Mouse (Mus musculus) common myeloid progenitor, adult 5-6 weeks (primary cell): Measurements from ENCODE around the gene Atf3. TPM values are rescaled to one million over a fixed set of nuclear protein-coding genes. Genes with fewer than 3 reads are reported as not detected.
A peak's percentile ranks its signal among the peaks of the same experiment; 100 is the strongest.
"Not testable (repeated sequence)": the region's sequence is repeated elsewhere in the genome, so short reads cannot be mapped to it uniquely, and the experiment has no call there.

Experiments used
- ATAC-seq: replicated peaks from 2 replicates; pipeline ENCODE4 v1.8.0; 2016; ENCODE audit warnings: low read depth, mild to moderate bottlenecking, moderate TSS enrichment, inconsistent platforms; ENCODE audit not compliant: poor library complexity, severe bottlenecking
- total RNA-seq: library from RNA; stranded (forward); fragments of 200-1000, 187-1606 nt; gene quantifications from 2 replicates; pipeline ENCODE4 v1.2.3, GENCODE M21; 2017

Gene Atf3
- total RNA-seq, 1 experiment from 2014 or later: 17.2 TPM

GRCm38 (mm10) chr1:191166189-191166588 lies 51.6 kb downstream of the Atf3 start:
- ATAC-seq: 0 out of 2 replicates have a peak, but pooled peaks have one; percentile 32

- no peak for ATAC-seq
Observed at GRCm38 (mm10) chr1:191164717-191165116, 53.1 kb downstream of the Atf3 start, which contains the start of gene Fam71a. Gene Fam71a (minus strand): TSS chr1:191164817.

- ATAC-seq: no peak
Observed at GRCm38 (mm10) chr1:191154314-191154713, 63.5 kb downstream of the Atf3 start.

GRCm38 (mm10) chr1:191153052-191153451 lies 64.8 kb downstream of the Atf3 start:
- ATAC-seq: peak; percentile 95

DNA sequence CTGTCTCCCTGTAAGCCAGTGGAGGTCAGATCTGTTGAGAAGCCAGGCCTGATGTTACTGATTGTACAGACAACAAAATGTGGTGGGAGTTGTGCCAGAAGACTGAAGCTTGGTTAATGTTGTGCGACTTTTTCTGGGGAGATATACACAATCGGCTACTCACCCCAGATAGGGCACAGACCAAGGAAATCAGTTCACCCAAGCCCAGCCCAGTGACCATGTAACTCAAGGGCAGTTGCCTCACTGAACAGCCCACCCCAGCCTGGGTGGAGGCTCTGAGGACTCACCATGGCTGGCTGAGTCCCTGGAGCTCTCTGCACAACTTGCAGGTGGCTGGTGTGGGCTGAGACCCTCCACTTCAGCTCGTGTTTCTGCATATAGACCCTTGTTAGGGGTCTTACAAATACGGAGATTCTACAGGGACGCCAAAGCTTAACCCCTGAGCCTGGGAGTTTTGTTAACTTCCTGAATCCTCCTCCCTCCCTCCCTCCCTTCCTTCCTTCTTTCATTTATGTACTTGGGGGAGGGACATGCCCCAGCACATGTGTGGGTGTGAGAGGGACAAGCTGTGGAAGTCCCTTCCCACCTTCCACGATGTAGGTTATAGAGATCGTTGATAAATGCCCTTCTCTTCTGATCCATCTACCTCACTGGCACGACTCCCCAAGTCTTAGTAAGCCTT lies 66.8 kb downstream of the Atf3 start:
- no peak for ATAC-seq

DNA sequence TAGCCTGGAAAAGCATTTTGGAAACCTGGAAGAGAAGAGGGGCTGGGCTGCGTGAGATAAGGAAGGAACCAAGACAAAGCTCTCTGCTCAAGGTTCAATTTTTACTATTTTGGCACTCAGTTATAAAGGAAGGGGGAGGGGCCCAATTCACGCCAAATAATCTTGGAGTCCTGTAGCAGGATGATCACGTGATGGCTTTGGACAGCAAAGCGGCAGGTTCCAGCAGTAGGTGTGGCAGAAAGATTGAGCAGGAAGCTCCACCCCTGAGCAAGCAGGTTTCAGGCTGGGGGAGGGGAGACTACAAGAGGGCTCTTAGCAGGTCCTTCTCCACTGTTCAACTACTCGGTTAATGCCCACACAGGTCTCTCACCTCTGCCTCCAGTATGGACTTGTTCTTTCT lies 68.3 kb downstream of the Atf3 start:
- ATAC-seq: not testable (repeated sequence)

DNA sequence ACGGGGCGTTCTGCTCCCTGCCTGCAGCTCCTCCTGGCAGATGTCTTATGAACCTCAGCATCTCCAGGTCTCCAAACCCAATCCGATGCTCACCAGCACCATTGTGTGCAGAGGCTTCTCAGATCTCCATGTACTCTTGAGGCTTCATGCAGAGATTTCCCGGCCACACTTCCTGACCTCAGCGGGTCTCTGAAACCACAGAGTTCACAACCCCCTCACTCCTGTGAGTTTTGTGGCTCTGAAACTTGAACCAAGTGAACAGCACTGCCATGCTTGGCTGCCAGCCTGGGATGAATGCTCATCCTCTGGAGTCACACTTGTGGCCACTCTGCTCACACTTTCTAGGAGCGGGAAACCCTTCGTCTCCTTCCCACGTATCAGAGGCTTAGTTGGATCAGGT lies 76.9 kb downstream of the Atf3 start:
- peak; percentile 57 for ATAC-seq

DNA sequence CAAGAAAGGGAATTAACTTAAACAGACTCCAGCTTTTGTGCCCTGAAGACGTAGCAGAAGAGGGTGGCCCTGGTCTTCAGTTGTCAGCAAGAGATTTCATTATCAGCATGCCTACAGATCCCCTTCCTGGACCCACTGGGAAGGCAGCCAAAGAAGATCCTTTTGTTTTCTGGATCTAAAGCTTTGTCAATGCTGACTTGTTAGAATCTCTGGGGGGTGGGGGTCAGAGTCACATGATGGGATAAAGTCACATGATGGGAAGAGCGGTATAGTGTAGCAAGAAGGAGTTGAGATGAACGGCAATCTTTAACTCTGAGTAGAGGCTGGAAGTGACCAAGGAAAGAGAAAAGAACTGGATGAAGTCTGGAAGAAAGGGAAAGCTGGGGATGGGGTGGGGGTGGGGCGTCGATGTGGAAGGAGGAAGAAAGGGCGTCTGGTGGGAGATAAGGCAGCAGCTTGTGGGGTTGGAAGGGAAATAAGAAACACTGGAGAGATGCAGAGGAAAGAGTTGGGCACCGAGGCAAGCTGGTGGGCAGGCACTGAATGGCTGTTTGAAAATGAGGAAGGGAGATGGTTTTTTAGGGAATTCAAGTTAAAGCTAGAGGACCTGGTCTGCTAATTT lies 78.9 kb downstream of the Atf3 start:
- peak; percentile 52 for ATAC-seq

GRCm38 (mm10) chr1:191138436-191138835 lies 79.4 kb downstream of the Atf3 start:
- ATAC-seq: peak; percentile 55

DNA sequence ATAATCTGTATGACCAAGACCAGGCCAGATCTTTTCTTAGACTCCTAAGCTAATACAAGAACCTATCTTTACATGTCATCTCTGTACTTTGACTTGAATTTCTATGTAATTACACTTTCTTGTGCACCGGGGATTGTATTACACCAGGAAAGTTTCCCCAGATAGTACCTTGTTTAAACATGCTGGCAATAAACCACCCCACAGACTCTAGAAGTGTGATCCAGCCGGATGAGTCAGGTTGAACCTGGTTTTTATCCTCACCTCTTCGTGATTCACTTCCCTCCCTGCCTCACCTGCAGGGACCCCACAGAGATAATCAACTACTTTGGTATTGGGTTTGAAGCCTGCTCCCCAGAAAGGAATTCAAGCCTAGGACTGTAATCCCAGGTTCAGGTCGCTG lies 82.4 kb downstream of the Atf3 start:
- ATAC-seq: no peak

DNA sequence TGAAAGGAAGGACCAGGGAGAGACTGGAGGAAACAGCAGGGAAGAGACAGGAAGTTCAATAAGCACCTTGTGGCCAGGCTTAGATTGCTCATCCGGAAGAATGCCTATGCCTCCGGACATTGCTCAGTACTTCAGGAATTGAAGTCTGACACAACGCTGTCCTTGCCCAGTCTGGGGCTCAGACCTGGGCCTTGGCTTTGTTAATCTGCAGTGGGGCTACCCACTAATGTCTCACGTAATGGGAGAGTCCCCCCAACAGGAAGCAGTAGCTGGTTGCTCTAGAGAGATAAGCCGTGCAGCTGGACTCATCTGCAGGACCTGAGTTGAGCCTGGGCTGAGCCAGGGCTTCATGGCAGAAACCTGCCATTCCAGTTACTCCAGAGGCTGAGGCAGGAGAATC lies 84.9 kb downstream of the Atf3 start:
- peak; percentile 91 for ATAC-seq

DNA sequence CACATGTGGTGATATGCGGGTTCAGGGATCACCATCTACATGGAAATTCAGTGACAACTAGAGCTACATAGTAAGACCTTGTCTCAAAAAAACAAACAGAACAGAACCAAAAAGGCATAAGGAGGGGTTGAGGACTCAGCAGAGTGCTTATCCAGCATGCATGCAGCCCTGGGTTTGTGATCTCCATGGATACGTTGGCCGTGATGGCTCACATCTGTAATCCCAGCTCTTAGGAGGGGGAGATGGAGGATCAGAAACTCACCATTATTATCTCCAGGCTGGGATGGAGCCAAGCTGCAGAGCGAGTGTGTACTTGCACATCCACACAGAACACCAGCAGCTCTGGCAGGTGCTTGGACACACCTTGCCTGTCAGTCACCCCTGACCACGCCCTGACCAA lies 85.6 kb downstream of the Atf3 start:
- ATAC-seq: no peak

DNA sequence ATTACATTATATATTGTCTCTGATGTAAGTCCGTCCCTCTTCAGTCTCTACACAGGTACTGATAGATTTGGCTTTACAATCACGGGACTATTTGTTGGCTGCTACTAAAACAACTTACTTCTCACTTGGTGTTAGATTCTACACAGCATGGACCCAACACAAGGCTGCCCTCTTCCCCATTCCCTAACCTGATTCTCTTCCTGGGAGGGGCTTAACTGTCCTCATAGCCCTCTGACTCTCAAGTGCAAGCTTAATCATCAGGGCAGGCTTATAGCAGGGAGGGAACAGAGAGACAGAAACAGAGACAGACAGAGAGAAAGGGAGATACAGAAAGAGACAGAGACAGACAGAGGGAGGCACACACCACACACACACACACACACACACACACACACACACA lies 86.1 kb downstream of the Atf3 start:
- ATAC-seq: peak; percentile 33; the same call in 1 of the 2 replicates

- ATAC-seq: peak; percentile 91
Observed at GRCm38 (mm10) chr1:191125811-191126638, 91.8 kb downstream of the Atf3 start.

GRCm38 (mm10) chr1:191124288-191124687 lies 93.6 kb downstream of the Atf3 start:
- no peak for ATAC-seq

DNA sequence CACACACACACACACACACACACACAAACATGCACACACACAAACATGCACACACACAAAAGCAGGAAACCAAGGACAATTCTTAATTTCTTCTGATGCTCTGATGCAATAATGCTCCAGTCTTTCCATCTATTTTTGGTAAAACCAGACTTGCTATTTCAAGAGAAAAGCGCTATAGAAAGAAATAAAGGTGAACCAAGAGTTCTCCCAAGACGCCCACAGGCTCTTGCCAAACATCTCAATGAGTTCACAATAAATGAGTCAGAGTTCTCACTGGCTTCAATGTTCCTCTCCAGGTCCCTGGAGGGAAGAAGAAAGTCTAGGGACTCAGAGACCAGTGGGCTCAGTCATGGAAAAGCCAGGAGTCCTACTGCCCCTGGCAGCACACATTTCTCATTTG lies 94.1 kb downstream of the Atf3 start:
- no peak for ATAC-seq

DNA sequence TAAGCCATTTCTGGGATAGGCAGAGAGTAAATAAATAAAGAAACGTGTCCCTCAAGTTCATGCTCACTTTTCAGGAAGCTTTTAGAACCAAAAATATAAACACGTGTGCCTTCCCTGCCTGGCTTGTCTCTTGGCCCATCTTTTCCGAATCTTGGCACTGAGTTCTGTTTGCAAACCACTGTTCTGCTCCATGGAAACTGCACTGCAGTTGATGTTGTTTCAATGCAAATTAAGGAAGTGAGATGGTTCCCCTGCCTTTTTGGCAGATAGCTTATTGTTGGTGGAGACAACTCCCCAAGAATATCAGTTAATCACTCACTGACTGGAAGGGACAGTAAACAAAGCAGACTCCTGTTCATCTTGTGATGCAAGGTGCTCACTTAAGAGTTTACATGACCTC lies 95.1 kb downstream of the Atf3 start:
- peak; percentile 28 for ATAC-seq
